Mouse (Mus musculus): ENCODE results near the gene Hoxc8.

The Hoxc8 gene

DNA sequence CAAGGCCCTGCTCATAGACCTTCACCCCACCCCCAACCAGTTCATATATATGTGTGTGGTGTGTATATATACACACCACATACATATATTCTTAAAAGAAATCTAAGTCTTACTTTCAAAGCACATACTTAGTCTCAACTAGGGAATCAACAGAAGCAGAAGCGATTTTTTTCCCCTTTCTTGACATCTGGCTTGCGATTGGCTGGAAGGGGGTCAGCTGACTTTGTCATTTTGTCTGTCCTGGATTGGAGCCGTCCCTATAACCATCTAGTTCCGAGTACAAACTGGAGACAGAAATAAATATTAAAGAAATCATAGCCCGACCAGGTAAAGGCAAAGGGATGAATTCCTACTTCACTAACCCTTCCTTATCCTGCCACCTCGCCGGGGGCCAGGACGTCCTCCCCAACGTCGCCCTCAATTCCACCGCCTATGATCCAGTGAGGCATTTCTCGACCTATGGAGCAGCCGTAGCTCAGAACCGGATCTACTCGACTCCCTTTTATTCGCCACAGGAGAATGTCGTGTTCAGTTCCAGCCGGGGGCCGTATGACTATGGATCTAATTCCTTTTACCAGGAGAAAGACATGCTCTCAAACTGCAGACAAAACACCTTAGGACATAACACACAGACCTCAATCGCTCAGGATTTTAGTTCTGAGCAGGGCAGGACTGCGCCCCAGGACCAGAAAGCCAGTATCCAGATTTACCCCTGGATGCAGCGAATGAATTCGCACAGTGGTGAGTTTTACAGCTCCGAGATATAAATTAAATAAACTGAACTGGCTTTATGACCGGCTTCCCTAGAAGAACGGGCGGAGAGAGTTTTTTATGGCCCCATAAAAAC lies 19.1 kb downstream of the Hoxc8 start:
- DNase-seq (ENCODE audit: low read depth, low spot score): no peak

GRCm38 (mm10) chr15:103010112-103010846 lies 19.9 kb downstream of the Hoxc8 start:
- DNase-seq (ENCODE audit: low read depth, low spot score): no peak

DNA sequence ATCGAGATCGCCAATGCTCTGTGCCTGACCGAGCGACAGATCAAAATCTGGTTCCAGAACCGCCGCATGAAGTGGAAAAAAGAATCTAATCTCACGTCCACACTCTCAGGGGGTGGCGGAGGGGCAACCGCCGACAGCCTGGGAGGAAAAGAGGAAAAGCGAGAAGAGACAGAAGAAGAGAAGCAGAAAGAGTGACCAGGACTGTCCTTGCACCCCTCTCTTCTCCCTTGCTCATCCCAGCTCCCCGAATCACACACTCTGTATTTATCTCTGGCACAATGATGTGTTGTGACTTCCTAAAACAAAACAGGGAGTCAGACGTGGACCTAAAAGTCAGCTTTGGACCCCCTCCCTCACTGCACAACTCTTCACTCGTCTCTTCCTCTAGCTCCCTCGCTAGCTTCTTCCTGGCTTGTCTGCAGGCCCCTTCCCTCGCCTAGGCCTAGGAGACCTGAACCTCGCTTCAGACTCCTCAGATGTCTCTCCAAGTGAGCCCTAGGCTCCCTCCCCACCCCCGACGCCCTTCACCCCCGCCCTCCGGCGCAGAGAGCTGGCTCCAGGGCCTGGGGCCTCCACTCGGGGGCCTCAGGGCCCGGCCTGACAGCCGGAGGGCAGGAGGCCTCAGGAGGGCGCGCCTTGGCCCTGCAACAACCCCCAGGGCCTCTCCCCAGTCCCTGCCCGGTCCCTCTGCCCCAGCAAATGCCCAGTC lies 20.6 kb downstream of the Hoxc8 start:
- no peak for DNase-seq (ENCODE audit: low read depth, low spot score)

DNA sequence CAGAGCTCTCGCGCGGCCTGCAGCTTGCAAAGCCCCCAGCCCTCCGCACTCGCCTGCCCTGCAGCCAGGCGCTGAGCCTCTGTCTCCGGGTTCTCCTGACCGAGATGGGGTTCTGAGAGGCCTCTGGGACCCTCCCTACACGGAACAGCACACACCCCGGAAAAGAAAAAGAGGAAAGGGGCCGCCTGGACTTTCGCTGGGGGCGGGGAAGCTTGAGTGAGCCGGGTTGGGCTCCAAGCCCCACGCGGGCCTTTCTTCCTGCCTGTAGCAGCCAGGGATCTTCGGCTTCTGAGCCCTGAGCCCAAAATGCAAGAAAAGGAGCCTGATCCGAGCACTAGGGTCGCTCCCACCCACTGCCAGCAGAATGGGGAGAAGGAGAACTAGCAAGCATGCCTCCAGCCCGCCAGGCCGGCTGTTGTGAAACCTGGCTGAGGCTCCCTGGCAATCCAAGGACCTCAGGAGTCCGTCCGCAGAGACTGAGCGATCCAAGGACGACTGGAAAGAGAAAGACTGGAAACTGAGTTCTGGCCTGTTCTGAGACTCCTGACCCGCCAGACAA lies 21.6 kb downstream of the Hoxc8 start:
- peak; percentile 39 for DNase-seq (ENCODE audit: low read depth, low spot score)

DNA sequence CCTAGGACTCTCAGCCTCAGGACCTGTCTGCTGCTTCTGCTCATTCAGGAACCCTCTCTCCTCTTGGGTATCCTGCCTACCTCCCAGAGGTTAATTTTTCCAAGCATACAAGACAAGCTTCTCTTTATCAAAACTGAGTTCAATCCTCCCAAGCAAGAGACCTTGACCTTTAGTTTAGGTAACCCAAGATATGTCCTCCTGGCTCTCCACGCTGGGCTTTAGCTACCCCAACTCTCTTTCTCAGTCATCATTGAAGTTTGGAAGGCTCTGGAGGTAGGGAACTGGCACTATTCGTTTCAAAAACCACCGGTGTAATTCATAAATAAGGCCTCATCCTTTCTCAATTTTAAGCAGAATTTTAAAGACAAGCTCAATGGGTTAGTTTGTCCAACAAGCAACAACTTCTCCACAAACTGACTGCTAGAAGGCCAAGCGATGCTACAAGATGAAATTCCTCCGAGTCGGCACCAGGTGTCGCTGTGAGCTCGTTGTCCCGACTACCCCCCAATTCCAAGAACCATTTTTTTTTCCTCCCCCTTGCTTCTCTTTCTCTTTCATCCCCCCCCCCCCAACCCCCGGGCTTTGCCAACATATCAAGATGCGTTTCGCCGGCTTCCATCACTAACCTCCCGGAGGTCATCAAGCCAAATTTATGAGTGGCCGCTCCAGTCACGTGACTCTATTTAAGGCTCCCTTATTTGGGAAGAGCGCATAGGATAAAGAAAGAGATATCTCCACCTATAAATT lies 23.0 kb downstream of the Hoxc8 start:
- peak; percentile 78 for DNase-seq (ENCODE audit: low read depth, low spot score)

DNA sequence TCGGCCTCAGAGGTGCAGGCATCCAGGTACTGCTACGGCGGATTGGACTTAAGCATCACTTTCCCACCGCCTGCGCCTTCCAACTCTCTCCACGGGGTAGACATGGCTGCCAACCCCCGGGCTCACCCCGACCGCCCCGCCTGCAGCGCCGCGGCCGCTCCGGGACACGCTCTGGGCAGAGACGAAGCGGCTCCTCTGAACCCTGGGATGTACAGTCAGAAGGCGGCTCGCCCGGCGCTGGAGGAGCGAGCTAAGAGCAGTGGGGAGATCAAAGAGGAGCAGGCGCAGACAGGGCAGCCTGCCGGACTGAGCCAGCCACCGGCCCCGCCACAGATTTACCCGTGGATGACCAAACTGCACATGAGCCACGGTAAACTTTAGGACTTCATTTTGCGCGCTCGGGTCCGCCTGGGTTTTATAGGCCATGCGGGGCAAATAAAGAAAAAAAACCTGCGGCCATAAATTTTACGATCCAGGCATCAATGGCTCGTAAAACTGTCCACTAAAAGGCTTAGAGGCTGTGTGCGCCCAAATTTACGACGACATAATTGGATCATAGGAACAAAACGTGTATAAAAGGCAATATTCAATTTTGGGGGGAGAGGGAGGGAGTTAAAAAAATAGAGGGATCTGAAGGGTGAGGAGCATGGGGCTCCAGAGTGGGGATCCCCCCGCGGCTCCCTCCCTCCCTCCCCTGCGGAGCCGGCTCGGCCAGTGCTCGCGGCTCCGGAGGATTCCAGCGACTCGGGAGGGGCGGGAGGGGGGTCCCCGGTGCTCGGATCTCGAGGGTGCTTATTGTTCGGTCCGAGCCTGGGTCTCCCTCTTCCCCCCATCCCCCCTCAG lies 24.0 kb downstream of the Hoxc8 start:
- peak; percentile 48 for DNase-seq (ENCODE audit: low read depth, low spot score)

DNA sequence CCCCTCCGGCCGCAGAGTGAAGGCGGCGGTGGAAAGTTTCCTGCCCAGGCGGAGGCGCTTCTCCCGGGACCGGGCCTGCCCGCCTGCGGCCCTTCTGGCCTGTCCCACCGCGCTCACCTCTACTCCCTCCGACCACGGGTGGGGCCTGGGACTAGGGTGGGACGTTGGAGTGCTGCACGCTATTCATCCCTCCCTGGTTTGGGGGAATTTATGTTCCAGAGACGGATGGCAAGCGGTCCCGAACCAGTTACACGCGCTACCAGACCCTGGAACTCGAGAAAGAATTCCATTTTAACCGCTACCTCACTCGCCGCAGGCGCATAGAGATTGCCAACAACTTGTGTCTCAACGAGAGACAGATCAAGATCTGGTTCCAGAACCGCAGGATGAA lies 24.6 kb downstream of the Hoxc8 start:
- no peak for DNase-seq (ENCODE audit: low read depth, low spot score)

GRCm38 (mm10) chr15:103015406-103016166 lies 25.2 kb downstream of the Hoxc8 start:
- DNase-seq (ENCODE audit: low read depth, low spot score): no peak

DNA sequence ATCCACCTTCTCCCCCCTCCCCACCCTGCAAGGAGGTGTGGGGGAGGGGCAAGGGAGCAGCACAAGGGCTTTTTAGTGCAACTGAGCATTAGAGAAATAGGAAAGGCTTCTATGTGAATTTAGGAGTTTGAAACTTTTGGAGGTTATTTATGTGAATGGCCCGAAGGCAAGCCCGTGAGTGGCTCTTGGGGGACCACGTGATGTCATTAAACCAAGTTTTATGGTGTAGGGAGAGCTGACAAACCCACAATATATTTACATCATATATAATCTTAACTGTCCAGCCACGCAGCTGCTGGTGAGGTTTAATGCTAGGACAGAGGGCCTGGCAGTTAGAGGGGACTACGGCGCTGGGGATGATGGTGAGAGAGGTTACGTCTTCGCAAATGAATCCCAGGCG lies 28.2 kb downstream of the Hoxc8 start, which contains the start of gene Hoxc4:
TSS of gene Hoxc4 (plus strand) at position 299 of the 400 bp plus-strand sequence.
- DNase-seq (ENCODE audit: low read depth, low spot score): no peak

DNA sequence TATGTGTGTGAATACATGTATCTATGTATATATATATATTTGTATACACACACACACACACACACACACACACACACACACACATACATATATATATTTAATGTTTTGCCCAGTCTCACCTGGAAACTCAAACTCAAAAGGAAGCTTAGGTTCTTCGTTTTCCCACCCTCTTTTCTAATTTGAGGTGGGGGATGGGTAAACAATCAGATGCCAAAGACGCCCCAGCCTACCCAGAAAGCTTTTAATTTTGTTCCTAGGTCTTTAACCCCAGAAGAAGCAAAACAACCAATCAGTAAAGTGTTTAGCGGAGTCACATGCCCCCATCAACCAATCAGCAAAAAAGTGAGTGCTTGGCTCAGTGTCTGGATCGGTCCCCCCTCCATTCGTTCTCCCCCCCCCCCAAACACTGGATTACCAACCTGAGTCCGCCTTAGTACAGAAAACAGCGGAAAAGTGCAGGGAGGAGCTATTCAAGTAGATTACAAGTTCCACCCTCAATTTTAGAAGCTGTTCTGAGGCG lies 30.6 kb downstream of the Hoxc8 start:
- DNase-seq (ENCODE audit: low read depth, low spot score): no peak

DNA sequence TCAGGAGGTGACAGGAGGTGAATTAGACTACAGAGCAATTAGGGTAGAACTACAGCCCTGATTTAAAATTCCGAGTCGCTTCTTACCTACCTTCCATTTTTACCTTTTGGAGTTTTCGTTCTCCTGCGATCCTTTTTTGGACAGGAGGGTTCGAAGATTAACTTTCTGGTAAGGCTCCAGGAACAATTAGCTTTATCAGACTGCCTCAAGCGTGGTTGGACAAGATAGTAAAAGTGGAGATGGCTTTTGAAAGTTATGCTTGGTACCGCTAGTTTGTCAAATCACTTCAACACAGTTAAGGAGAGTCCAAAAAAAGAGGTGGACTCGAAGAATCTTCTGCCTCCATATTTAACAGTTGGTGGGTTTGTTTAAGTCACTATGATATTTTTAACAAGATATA lies 31.1 kb downstream of the Hoxc8 start:
- no peak for DNase-seq (ENCODE audit: low read depth, low spot score)

GRCm38 (mm10) chr15:103024131-103024530 lies 33.7 kb downstream of the Hoxc8 start:
- no peak for DNase-seq (ENCODE audit: low read depth, low spot score)

DNA sequence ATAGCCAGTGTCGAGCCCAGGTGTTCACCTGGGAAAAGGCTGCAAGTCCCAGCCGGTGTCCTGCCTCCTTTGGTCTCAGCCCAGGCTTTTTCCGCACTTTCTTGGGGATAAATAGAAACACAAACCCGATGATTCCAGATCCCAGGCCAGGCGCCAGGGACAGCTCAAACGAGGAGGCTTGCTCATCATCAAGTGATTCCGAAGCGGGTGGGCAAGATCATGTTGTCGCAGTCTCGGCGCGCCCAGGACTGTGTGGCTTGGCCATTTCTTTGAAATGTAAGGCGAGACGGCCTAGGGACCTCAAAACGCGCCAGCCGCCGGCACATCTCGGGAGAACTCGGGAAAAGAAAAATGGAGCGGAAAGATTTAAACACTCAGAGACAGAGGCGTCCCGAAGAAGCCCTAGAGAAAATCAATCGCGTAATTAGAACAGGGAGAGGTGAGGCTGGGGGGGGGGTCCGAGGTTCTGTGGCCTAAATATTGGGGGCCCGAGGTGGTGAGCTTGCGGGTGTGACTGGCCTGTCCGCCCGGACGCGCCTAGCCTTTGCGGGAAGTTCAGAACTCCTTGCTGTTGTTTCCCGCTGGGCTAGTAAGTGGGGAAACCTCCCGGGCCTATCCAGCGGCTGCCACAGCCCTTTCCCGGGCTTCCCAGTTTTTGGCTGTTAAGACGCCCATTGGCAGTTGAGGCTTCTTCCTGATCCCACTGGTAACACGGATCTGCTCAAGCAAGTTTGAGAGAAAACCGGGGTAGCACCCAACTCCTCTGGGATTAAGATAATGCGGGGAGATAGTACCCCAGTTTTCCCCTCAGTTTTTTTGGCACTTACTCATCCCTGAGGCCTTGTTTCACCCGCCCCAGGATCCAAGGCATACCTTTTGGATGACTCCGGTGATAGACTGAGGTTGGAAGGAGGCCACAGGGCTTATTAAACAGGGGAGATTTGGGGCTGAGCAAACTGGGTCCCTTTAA lies 37.1 kb downstream of the Hoxc8 start:
- peak; percentile 69 for DNase-seq (ENCODE audit: low read depth, low spot score)

DNA sequence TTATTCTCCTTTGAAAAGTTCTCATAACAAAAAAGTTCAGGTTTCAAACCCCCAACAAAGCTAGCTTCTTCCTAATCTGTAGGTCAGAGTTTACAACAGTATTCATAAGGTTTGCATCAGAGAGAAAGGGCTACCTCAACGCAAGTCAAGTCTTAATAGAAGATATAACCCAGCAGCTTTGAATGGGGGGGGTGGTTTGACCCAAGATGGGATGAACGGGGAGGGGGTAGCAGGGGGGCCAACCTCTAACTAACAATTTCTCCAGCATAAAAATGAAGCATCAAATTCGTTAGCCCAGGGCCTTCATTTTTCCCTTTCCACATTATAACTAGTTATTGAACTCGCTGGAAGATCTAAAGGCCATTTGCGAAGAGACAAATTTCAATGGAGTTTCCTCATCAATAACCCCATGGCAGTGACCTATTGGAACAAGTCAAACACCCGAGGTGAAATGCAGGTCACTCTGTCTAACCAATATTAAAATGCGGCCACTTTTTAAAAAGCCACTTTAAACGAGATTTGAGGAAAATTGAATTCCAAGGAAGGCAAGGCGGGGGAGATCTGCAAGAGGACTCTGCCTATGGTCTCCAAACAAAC lies 38.6 kb downstream of the Hoxc8 start:
- no peak for DNase-seq (ENCODE audit: low read depth, low spot score)

DNA sequence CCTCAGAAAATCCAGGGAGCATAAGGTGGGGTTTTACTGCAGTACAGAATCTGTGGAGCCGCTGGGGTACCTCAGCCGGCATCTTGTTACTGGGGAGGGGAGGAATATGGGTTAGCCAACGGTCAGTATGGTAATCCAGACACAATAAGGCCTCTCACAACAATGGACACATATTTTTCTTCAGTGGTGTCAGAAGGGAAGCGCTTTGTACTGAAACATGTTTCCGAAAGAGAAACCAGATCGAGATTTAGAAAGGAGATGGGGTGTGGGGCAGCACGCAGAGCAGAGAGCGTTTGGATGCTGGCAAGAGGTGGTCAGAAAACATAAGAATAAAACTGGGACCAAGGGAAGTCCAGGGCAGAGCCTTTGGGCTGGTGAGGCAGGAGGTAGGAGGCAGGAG lies 39.7 kb downstream of the Hoxc8 start:
- no peak for DNase-seq (ENCODE audit: low read depth, low spot score)

GRCm38 (mm10) chr15:103032167-103032566 lies 41.8 kb downstream of the Hoxc8 start:
- DNase-seq (ENCODE audit: low read depth, low spot score): no peak

GRCm38 (mm10) chr15:103032646-103033575 lies 42.5 kb downstream of the Hoxc8 start:
- DNase-seq (ENCODE audit: low read depth, low spot score): no peak

All from skeletal muscle tissue, adult 2 months (tissue).